Mouse (Mus musculus) embryonic facial prominence, embryonic 13.5 days (tissue): ENCODE data around the gene Zfp874a. TPM values are rescaled to one million over a fixed set of nuclear protein-coding genes. Genes with fewer than 3 reads are reported as not detected.
A peak's percentile ranks its signal among the peaks of the same experiment; 100 is the strongest.
"Not testable (repeated sequence)": the region's sequence is repeated elsewhere in the genome, so short reads cannot be mapped to it uniquely, and the experiment has no call there.

Source experiments
- ATAC-seq: fragments of 200-750 bp; cut with Nextera tagmentation; 2 replicates; pipeline ENCODE4 v1.8.0; 2017; ENCODE audit warnings: low read depth; ENCODE audit not compliant: insufficient number of reproducible peaks, insufficient read depth, low FRiP score, low TSS enrichment
- H3K27ac ChIP-seq: fragments of 300-500 bp; sonication (generic); 2 replicates; pipeline ENCODE4 v1.5.1; 2015; ENCODE audit warnings: moderate library complexity, mild to moderate bottlenecking, inconsistent platforms
- H3K27me3 ChIP-seq: fragments of 300-500 bp; sonication (generic); 2 replicates; pipeline ENCODE4 v1.6.1; 2015; ENCODE audit warnings: mild to moderate bottlenecking, inconsistent platforms
- H3K36me3 ChIP-seq: fragments of 300-500 bp; sonication (generic); 2 replicates; pipeline ENCODE4 v1.6.1; 2015; ENCODE audit warnings: mild to moderate bottlenecking, inconsistent platforms
- H3K4me1 ChIP-seq: fragments of 300-500 bp; sonication (generic); 2 replicates; pipeline ENCODE4 v1.6.1; 2015; ENCODE audit warnings: inconsistent platforms
- H3K4me2 ChIP-seq: fragments of 300-500 bp; sonication (generic); 2 replicates; pipeline ENCODE4 v1.6.1; 2015; ENCODE audit warnings: moderate library complexity, mild to moderate bottlenecking, inconsistent platforms
- H3K4me3 ChIP-seq: fragments of 300-500 bp; sonication (generic); 2 replicates; pipeline ENCODE4 v1.5.1; 2015; ENCODE audit warnings: mild to moderate bottlenecking, inconsistent platforms
- H3K9ac ChIP-seq: fragments of 300-500 bp; sonication (generic); 2 replicates; pipeline ENCODE4 v1.6.1; 2015; ENCODE audit warnings: mild to moderate bottlenecking, inconsistent platforms
- H3K9me3 ChIP-seq: fragments of 300-500 bp; sonication (generic); 2 replicates; pipeline ENCODE4 v1.6.1; 2016; ENCODE audit warnings: inconsistent platforms
- WGBS: fragments of 180-500 bp; shearing (Covaris S2); methylation state at CpG from one replicate; pipeline ENCODE4 v1.1.7; 2015; ENCODE audit warnings: mixed read lengths; 5-methylcytosine and 5-hydroxymethylcytosine counted together
- polyA plus RNA-seq: library from polyadenylated mRNA; unstranded; fragments of >200 nt; fragmentation: Nextera tagmentation; extraction: Ambion mirVana; gene quantifications from 2 replicates; pipeline ENCODE4 v1.2.1, GENCODE M21; 2015

Gene Zfp874a
- polyA plus RNA-seq, 1 experiment from 2014 or later: 10.4 TPM

DNA sequence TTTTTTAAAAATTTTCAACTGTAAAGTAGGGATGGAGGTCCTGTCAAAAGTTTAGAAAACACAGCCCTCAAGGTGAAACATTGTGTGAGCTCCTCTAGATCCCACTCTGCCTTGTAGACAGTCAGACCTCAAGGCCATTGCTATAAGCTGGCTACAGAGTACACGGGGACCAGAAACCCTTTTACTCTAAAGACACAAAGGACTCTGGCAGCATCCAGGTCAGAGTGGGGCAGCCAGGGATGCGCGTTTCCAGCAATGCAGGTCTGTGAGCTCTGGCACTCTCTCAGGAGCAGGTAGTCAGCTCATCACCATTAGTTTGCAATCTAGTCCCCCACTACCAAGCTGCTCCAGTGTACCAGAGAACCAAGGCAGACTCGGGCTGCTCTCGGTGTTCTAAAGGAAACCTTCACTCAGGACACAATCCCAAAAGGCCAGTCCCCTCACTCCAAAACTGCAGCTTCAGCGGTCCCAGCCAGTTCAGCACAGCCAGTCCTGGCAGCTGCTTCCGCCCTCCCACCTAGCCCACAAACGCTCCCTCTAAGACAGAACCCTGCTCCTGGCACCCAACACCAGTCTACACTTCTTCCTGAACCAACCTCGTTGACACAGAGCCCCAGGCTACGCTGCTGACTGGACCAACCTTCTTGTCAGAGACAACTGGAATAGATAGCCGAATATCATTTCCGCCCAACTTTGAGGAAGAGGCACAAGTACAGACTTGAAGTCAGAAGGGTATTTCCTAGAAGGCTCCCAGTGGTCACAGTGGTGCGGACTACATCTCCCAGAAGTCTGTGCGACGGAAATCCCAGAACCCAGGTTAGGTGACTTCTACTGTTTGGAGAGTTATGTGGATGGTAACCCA is 76.1 kb downstream of the Zfp874a start, which contains the start of the genes Gm28041 and Zfp456:
Gm28041 (minus strand) TSS at position 684 of the 862 bp plus-strand sequence.
Zfp456 (minus strand) TSS at position 761 of the 862 bp plus-strand sequence.
- Histone ChIP-seq H3K4me2 (peak within 1 kb of the TSS; percentile 62), H3K4me3 (peak within 1 kb of the TSS; percentile 50), H3K9ac (peak within 1 kb of the TSS; percentile 64)
- not testable (repeated sequence) for H3K27me3 ChIP-seq, H3K4me1 ChIP-seq, H3K9me3 ChIP-seq, H3K36me3 ChIP-seq, H3K27ac ChIP-seq
- ATAC-seq: peak; percentile 81
- WGBS: 19% methylated on average over 15 of the region's 15 CpGs

Other genes starting within 250 kb of the Zfp874a start
- gene Zfp458, start 173.2 kb downstream of the Zfp874a start, polyA plus RNA-seq: 1.9 and 2.1 TPM in 2 replicates
- gene Zfp457, start 145.1 kb downstream of the Zfp874a start, polyA plus RNA-seq: 0.41 and 1.1 TPM in 2 replicates
- gene Zfp595, start 119.1 kb downstream of the Zfp874a start, polyA plus RNA-seq: 1.7 and 2.5 TPM in 2 replicates
- not detected in 2 replicates for gene Gm28044, start 91.1 kb downstream of the Zfp874a start, polyA plus RNA-seq
- 1.0 TPM in 2 replicates for gene Zfp953, start 91.0 kb downstream of the Zfp874a start, polyA plus RNA-seq
- 0.39 TPM in 1 of 2 replicates, not detected in the other for gene Gm28041, start 75.9 kb downstream of the Zfp874a start, polyA plus RNA-seq
- 1.3 and 1.6 TPM in 2 replicates for gene Zfp456, start 75.8 kb downstream of the Zfp874a start, polyA plus RNA-seq
- gene Zfp429, start 51.8 kb downstream of the Zfp874a start, polyA plus RNA-seq: 7.0 and 7.8 TPM in 2 replicates
- gene Zfp459, start 30.2 kb downstream of the Zfp874a start, polyA plus RNA-seq: 1.2 and 1.6 TPM in 2 replicates
- 3.8 and 5.2 TPM in 2 replicates for gene Zfp874b, start 32.6 kb upstream of the Zfp874a start, polyA plus RNA-seq
- gene Zfp58, start 48.9 kb upstream of the Zfp874a start, polyA plus RNA-seq: 19.5 and 21.9 TPM in 2 replicates
- not detected in 2 replicates for gene Gm26965, start 74.5 kb upstream of the Zfp874a start, polyA plus RNA-seq
- gene Zfp87, start 74.6 kb upstream of the Zfp874a start, polyA plus RNA-seq: 23.9 and 25.1 TPM in 2 replicates
- 13.7 and 16.7 TPM in 2 replicates for gene Zfp748, start 102.2 kb upstream of the Zfp874a start, polyA plus RNA-seq
- 4.7 and 5.4 TPM in 2 replicates for gene Zfp729b, start 158.1 kb upstream of the Zfp874a start, polyA plus RNA-seq
- gene Gm49345, start 186.1 kb upstream of the Zfp874a start, polyA plus RNA-seq: not detected in 2 replicates
- gene Zfp729a, start 186.2 kb upstream of the Zfp874a start, polyA plus RNA-seq: 3.0 and 3.5 TPM in 2 replicates
- 15.6 and 16.5 TPM in 2 replicates for gene Zfp738, start 235.4 kb upstream of the Zfp874a start, polyA plus RNA-seq